Mouse (Mus musculus) heart, adult 2 months (tissue): ENCODE data around the gene Tollip. TPM values are rescaled to one million over a fixed set of nuclear protein-coding genes. Genes with fewer than 3 reads are reported as not detected.

Source experiments
- DNase-seq, 2 experiments: peaks; one replicate each; pipeline ENCODE4 v3.0.0; 2021
- H3K27ac ChIP-seq: fragments of 200-600 bp; 2 replicates; pipeline ENCODE4 v1.8.1; 2022
- H3K27me3 ChIP-seq: fragments of 200-500 bp; 2 replicates; pipeline ENCODE4 v1.6.1; 2012; ENCODE audit warnings: mild to moderate bottlenecking, low read length, inconsistent platforms, mixed read lengths; ENCODE audit not compliant: control insufficient read depth, insufficient read depth
- H3K36me3 ChIP-seq: fragments of 200-500 bp; 2 replicates; pipeline ENCODE4 v1.6.1; 2012; ENCODE audit warnings: low read length, inconsistent platforms; ENCODE audit not compliant: control insufficient read depth, insufficient read depth
- H3K4me1 ChIP-seq: fragments of 200-500 bp; 2 replicates; pipeline ENCODE4 v1.6.1; 2011; ENCODE audit warnings: low read length; ENCODE audit not compliant: control insufficient read depth, insufficient read depth
- H3K4me3 ChIP-seq: fragments of 200-600 bp; 2 replicates; pipeline ENCODE4 v1.8.1; 2022
- H3K79me2 ChIP-seq: fragments of 200-500 bp; replicated peaks from 2 replicates; pipeline ENCODE4 v1.6.1; 2012; ENCODE audit warnings: mild to moderate bottlenecking, inconsistent platforms, low read length, moderate library complexity, mixed read lengths; ENCODE audit not compliant: control insufficient read depth, insufficient read depth
- H3K9ac ChIP-seq: fragments of 200-500 bp; 2 replicates; pipeline ENCODE4 v1.6.1; 2012; ENCODE audit warnings: low read depth, mild to moderate bottlenecking, control low read depth, inconsistent platforms, low read length, mixed read lengths
- CTCF ChIP-seq: fragments of 200-600 bp; IDR thresholded peaks from 2 replicates; pipeline ENCODE4 v1.8.1; 2022; ENCODE audit warnings: antibody characterized with exemption, mild to moderate bottlenecking, moderate library complexity
- EP300 ChIP-seq: fragments of 200-500 bp; IDR thresholded peaks from 2 replicates; pipeline ENCODE4 v1.6.1; 2011; ENCODE audit warnings: low read depth, low read length, control low read depth; ENCODE audit not compliant: insufficient read depth
- POLR2A ChIP-seq: fragments of 200-500 bp; IDR thresholded peaks from 2 replicates; pipeline ENCODE4 v1.6.1; 2011; ENCODE audit warnings: mild to moderate bottlenecking, low read depth, low read length, control low read depth; ENCODE audit not compliant: insufficient read depth
- WGBS: fragments of 180-500 bp; shearing (Covaris S2); methylation state at CpG from one replicate; pipeline ENCODE4 v1.1.7; 2018; 5-methylcytosine and 5-hydroxymethylcytosine counted together
- intact Hi-C: fragments of 180-260 bp; cut with DNase I; formaldehyde crosslinking; loops from one replicate; pipeline ENCODE4 v1.15.1; 2025
- polyA plus RNA-seq: library from polyadenylated mRNA; depleted of rRNA; stranded (reverse); fragments of >200 nt; gene quantifications from 2 replicates; pipeline ENCODE4 v1.2.3, GENCODE M21; 2012
- total RNA-seq, 2 experiments: library from RNA; stranded (reverse); gene quantifications; 2 replicates each; pipeline ENCODE4 v1.2.3; 2021

Tollip gene
- total and polyA plus RNA-seq, 3 experiments, result 50.2 to 66.3 (median 54.2) TPM

GRCm38 (mm10) chr7:141951821-141952220 is 33.5 kb upstream of the Tollip start:
- WGBS, result 82% methylated on average over 4 of the region's 4 CpGs

GRCm38 (mm10) chr7:141950104-141951013 is 32.1 kb upstream of the Tollip start:
- TF ChIP-seq EP300, result no peak
- TF ChIP-seq CTCF, result peak; percentile 24; the same call in 1 of the 2 replicates
- H3K4me3 ChIP-seq, result peak overlapping the region; percentile 35
- intact Hi-C loops, result no loop called here
- peak overlapping the region; percentile 44 for H3K9ac ChIP-seq
- 2% methylated on average over 83 of the region's 84 CpGs for WGBS
- peak; percentile 21 to 31 for DNase-seq
- no peaks in the 10 kb centered on the region for H3K79me2 ChIP-seq
- H3K27me3 ChIP-seq, result peaks cover 19% of the 10 kb centered on the region
- H3K27ac ChIP-seq, result no peak overlapping the region
- H3K4me1 ChIP-seq, result no peaks in the 10 kb centered on the region
- no peaks in the 10 kb centered on the region for H3K36me3 ChIP-seq

More at GRCm38 (mm10) chr7:141951821-141952220, 33.5 kb upstream of the Tollip start:
- no peaks in the 10 kb centered on the region for H3K79me2 ChIP-seq
- DNase-seq, result no peak
- no peak for TF ChIP-seq CTCF
- no peaks in the 10 kb centered on the region for H3K36me3 ChIP-seq
- no peak overlapping the region for H3K27ac ChIP-seq
- no peaks in the 10 kb centered on the region for H3K4me1 ChIP-seq
- no peak overlapping the region for H3K9ac ChIP-seq
- peaks cover 19% of the 10 kb centered on the region for H3K27me3 ChIP-seq
- intact Hi-C loops, result no loop called here
- no peak overlapping the region for H3K4me3 ChIP-seq

- Histone ChIP-seq H3K4me1 (no peaks in the 10 kb centered on the region), H3K36me3 (no peaks in the 10 kb centered on the region), H3K27me3 (peaks cover 19% of the 10 kb centered on the region), H3K79me2 (no peaks in the 10 kb centered on the region), H3K9ac (peak overlapping the region; percentile 44), H3K4me3 (peak overlapping the region; percentile 49), H3K27ac (no peak overlapping the region)
- no peak for DNase-seq
- intact Hi-C loops, result loop anchor here (5.0 kb wide), 1 partner anchor 148 kb away; the partner anchor contains the start of gene Dusp8
- no peak for TF ChIP-seq EP300
- no peak for TF ChIP-seq POLR2A
- TF ChIP-seq CTCF, result no peak
- WGBS, result under 1% methylated on average over 31 of the region's 54 CpGs
These were observed 31.4 kb upstream of the Tollip start for GRCm38 (mm10) chr7:141949799-141950103.

DNA sequence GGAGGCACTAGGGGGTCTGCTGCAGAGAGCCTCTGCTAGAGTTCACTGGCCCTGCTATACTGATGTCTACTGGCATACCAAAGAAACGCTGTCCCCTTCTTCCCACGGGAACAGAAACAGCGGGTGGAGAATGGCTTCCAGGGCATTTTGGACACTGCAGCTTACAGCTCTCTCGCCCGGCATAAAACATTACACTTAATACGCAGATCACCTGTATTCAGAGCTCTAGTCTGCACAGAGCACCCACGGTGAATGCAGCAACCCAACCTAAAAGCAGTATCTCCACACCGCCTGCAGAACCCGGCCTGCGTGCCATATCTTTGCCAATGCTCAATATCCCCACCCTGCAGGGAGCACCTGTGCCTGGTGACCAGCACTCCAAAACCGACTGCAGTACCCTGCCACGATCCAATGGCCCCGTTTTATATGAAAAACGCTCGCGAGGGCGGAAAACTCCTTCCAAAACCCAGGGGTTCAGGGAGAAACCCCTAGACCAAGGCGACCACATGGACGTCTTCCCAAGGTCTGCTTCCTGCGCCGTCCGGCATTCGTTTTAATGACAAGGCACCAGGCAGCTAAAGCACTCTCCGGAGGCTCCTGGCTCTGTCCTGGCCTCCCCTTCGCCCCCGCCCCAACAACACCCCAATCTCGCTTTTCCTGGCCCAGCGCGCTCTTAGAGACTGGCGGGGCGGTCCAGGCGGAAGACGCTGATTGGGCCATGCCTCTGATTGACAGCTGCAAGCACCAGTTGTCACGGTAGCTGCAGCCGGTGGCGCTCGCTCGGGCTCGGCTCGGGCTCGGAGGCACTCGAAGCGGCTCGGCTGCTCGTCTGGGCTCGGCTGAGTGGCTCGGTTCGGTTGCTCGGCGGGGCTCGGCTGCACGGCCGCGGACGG is 30.8 kb upstream of the Tollip start, which contains the start of gene Brsk2:
Brsk2 (plus strand) TSS at position 846 of the 893 bp plus-strand sequence.
- Histone ChIP-seq H3K9ac (peak within 1 kb of the TSS; percentile 46), H3K36me3 (no peaks in the 10 kb centered on the region), H3K4me3 (peak within 1 kb of the TSS; percentile 49), H3K27me3 (peaks cover 19% of the 10 kb centered on the region), H3K4me1 (no peaks in the 10 kb centered on the region), H3K27ac (no peak within 1 kb of the TSS), H3K79me2 (no peaks in the 10 kb centered on the region)
- 4% methylated on average over 55 of the region's 55 CpGs for WGBS
- DNase-seq, result peak; percentile 96
- intact Hi-C loops, result loop anchor here (5.0 kb wide), 1 partner anchor 148 kb away; the partner anchor contains the start of gene Dusp8
- TF ChIP-seq EP300 (no peak), CTCF (no peak), POLR2A (no peak)

GRCm38 (mm10) chr7:141948045-141948444 is 29.7 kb upstream of the Tollip start:
- DNase-seq, result no peak
- no peak overlapping the region for H3K9ac ChIP-seq
- H3K4me1 ChIP-seq, result no peaks in the 10 kb centered on the region
- intact Hi-C loops, result loop anchor here (5.0 kb wide), 1 partner anchor 149 kb away; the partner anchor contains the start of gene Dusp8
- H3K27ac ChIP-seq, result no peak overlapping the region
- no peaks in the 10 kb centered on the region for H3K79me2 ChIP-seq
- 83% methylated on average over 1 of the region's 1 CpGs for WGBS
- TF ChIP-seq EP300 (no peak), CTCF (0 out of 2 replicates have a peak, but pooled peaks have one; percentile 21)
- peaks cover 19% of the 10 kb centered on the region for H3K27me3 ChIP-seq
- H3K4me3 ChIP-seq, result no peak overlapping the region
- H3K36me3 ChIP-seq, result no peaks in the 10 kb centered on the region

- Histone ChIP-seq H3K9ac (no peak overlapping the region), H3K36me3 (no peaks in the 10 kb centered on the region), H3K79me2 (no peaks in the 10 kb centered on the region), H3K4me1 (no peaks in the 10 kb centered on the region), H3K27me3 (peaks cover 16% of the 10 kb centered on the region), H3K4me3 (no peak overlapping the region), H3K27ac (no peak overlapping the region)
- no peak for TF ChIP-seq EP300
- no peak for TF ChIP-seq CTCF
- no peak for TF ChIP-seq POLR2A
- intact Hi-C loops, result loop anchor here (5.0 kb wide), 1 partner anchor 150 kb away; the partner anchor contains the start of gene Dusp8
- DNase-seq, result no peak
These were observed 29.2 kb upstream of the Tollip start for GRCm38 (mm10) chr7:141947512-141947911.
